Mouse (Mus musculus) forebrain, embryonic 16.5 days (tissue): ENCODE measurements at regions not wholly inside any gene's neighbourhood (a gene's known extent, or its start where the extent isn't known, plus 50 kb on each side); places are given as distances from the start of the nearest gene placed in this dataset.

ENCODE experiments used
- ATAC-seq: fragments of 200-750 bp; cut with Nextera tagmentation; 2 replicates; pipeline ENCODE4 v1.8.0; 2017; ENCODE audit warnings: mild to moderate bottlenecking, moderate library complexity
- H3K27ac ChIP-seq: fragments of 300-500 bp; sonication (generic); 2 replicates; pipeline ENCODE4 v1.5.1; 2014; ENCODE audit warnings: low read length, control low read depth
- H3K27me3 ChIP-seq: fragments of 300-500 bp; sonication (generic); replicated peaks from 2 replicates; pipeline ENCODE4 v1.6.1; 2014; ENCODE audit warnings: low read length; ENCODE audit not compliant: control insufficient read depth, insufficient read depth
- H3K36me3 ChIP-seq: fragments of 300-500 bp; sonication (generic); 2 replicates; pipeline ENCODE4 v1.6.1; 2014; ENCODE audit not compliant: control insufficient read depth, insufficient read depth
- H3K4me1 ChIP-seq: fragments of 300-500 bp; sonication (generic); replicated peaks from 2 replicates; pipeline ENCODE4 v1.6.1; 2014; ENCODE audit warnings: low read length; ENCODE audit not compliant: control insufficient read depth, insufficient read depth
- H3K4me2 ChIP-seq: fragments of 300-500 bp; sonication (generic); 2 replicates; pipeline ENCODE4 v1.6.1; 2014; ENCODE audit warnings: mild to moderate bottlenecking, low read length, control low read depth
- H3K4me3 ChIP-seq: fragments of 300-500 bp; sonication (generic); replicated peaks from 2 replicates; pipeline ENCODE4 v1.5.1; 2014; ENCODE audit warnings: mild to moderate bottlenecking, low read length, control low read depth
- H3K9ac ChIP-seq: fragments of 300-500 bp; sonication (generic); replicated peaks from 2 replicates; pipeline ENCODE4 v1.6.1; 2014; ENCODE audit warnings: low read depth, low read length, control low read depth
- H3K9me3 ChIP-seq: fragments of 300-500 bp; sonication (generic); 2 replicates; pipeline ENCODE4 v1.6.1; 2016; ENCODE audit warnings: low read length; ENCODE audit not compliant: control insufficient read depth
- WGBS: fragments of 180-500 bp; shearing (Covaris S2); extraction: QIAGEN DNeasy Blood & Tissue Kit; methylation state at CpG from one replicate; pipeline ENCODE4 v1.1.7; 2014; 5-methylcytosine and 5-hydroxymethylcytosine counted together

GRCm38 (mm10) chr1:30362072-30362769 lies 511.5 kb downstream of the Phf3 start:
- WGBS = 78% methylated on average over 7 of the region's 7 CpGs

DNA sequence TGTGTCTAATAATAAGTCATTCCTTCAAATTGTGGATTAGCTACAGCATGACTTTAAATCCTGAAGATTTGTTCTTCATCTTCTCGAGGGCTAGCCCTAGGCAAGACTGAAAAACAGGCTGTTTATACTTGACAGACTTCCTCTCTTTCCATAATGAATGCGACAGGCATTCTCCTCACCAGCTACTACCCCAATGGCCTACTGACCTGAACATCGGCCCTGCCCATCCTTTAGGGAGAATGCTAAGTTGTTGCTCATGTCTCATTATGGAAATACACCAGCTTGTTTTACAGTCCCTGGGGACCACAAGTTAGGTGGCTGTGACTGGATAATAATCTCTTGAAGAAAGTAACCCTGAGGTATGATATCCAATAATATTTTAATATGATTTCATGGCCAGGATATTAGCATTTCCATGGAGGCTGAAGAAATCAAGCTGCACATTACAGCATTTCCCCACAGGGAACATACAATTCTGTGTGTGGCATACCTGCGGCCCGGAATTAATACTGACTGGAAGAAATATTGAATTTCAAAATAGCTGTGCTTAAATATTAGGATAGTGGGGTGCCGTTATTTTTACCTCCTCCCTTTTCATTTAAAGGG lies 553.0 kb downstream of the Phf3 start:
- Histone ChIP-seq H3K27me3 (no peaks in the 10 kb centered on the region), H3K36me3 (no peaks in the 10 kb centered on the region), H3K27ac (no peak overlapping the region), H3K9me3 (no peaks in the 10 kb centered on the region), H3K9ac (no peak overlapping the region), H3K4me1 (no peaks in the 10 kb centered on the region), H3K4me2 (no peak overlapping the region), H3K4me3 (no peak overlapping the region)
- 83% methylated on average over 6 of the region's 6 CpGs for WGBS
- ATAC-seq = no peak

More at GRCm38 (mm10) chr1:30362072-30362769, 511.5 kb downstream of the Phf3 start:
- H3K27ac ChIP-seq = no peak overlapping the region
- no peaks in the 10 kb centered on the region for H3K36me3 ChIP-seq
- no peaks in the 10 kb centered on the region for H3K9me3 ChIP-seq
- H3K4me1 ChIP-seq = no peaks in the 10 kb centered on the region
- H3K9ac ChIP-seq = no peak overlapping the region
- no peak for ATAC-seq
- H3K4me2 ChIP-seq = no peak overlapping the region
- H3K4me3 ChIP-seq = no peak overlapping the region
- no peaks in the 10 kb centered on the region for H3K27me3 ChIP-seq

GRCm38 (mm10) chr1:30318195-30318594 lies 555.5 kb downstream of the Phf3 start:
- no peak for ATAC-seq
- 71% methylated on average over 8 of the region's 8 CpGs for WGBS
- no peaks in the 10 kb centered on the region for H3K27me3 ChIP-seq
- H3K4me1 ChIP-seq = no peaks in the 10 kb centered on the region
- H3K4me2 ChIP-seq = no peak overlapping the region
- no peaks in the 10 kb centered on the region for H3K36me3 ChIP-seq
- H3K27ac ChIP-seq = no peak overlapping the region
- no peak overlapping the region for H3K9ac ChIP-seq
- H3K4me3 ChIP-seq = no peak overlapping the region
- no peaks in the 10 kb centered on the region for H3K9me3 ChIP-seq

DNA sequence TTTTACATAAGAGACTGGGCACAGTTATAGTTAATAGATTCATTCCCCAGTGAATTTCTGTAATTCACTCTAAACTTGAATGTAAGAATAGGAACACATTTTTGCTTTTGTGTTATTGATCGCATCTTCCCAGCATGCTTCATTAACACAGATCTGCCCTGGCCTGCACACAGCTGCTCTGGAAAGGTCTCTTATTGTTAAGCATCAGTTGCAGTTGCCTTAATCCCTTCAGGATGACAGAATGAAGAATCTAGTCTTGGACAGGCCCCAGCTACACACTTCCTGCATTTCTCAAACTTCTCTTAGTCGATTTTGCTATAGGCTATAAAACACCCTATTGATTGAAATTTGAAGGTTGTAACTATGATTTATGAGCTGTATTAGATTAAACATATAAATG lies 584.6 kb downstream of the Phf3 start:
- Histone ChIP-seq H3K36me3 (no peaks in the 10 kb centered on the region), H3K4me3 (no peak overlapping the region), H3K9me3 (no peaks in the 10 kb centered on the region), H3K9ac (no peak overlapping the region), H3K27ac (no peak overlapping the region), H3K27me3 (no peaks in the 10 kb centered on the region), H3K4me1 (no peaks in the 10 kb centered on the region), H3K4me2 (no peak overlapping the region)
- ATAC-seq = no peak
- 57% methylated on average over 2 of the region's 2 CpGs for WGBS

- Histone ChIP-seq H3K36me3 (no peaks in the 10 kb centered on the region), H3K9me3 (no peaks in the 10 kb centered on the region), H3K4me1 (no peaks in the 10 kb centered on the region), H3K27ac (no peak overlapping the region), H3K9ac (no peak overlapping the region), H3K4me2 (no peak overlapping the region), H3K27me3 (no peaks in the 10 kb centered on the region), H3K4me3 (no peak overlapping the region)
- WGBS = 35% methylated on average over 2 of the region's 2 CpGs
- no peak for ATAC-seq
These were observed 611.3 kb downstream of the Phf3 start for GRCm38 (mm10) chr1:30262418-30262817.

DNA sequence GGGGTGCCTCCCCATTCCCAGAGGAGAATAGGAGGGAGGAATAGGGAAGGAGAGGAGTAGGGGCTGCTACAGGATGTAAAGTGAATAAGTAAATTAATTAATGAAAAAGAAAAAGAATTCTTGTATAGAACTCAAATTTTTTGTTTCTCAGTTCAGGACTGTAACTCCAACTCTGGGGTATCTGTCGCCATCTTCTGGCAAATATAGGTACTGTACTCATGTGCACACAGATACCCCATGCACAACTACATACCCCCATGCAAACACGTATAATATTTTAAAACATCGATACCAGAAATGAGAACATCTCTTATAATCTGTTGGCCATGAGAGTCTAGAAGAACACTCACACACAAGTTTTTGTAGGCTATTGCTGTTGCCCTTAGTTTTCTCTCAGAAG lies 614.2 kb downstream of the Phf3 start:
- H3K4me1 ChIP-seq = no peaks in the 10 kb centered on the region
- H3K4me2 ChIP-seq = no peak overlapping the region
- no peaks in the 10 kb centered on the region for H3K27me3 ChIP-seq
- no peak overlapping the region for H3K9ac ChIP-seq
- H3K9me3 ChIP-seq = no peaks in the 10 kb centered on the region
- 74% methylated on average over 3 of the region's 3 CpGs for WGBS
- H3K4me3 ChIP-seq = no peak overlapping the region
- H3K27ac ChIP-seq = no peak overlapping the region
- no peaks in the 10 kb centered on the region for H3K36me3 ChIP-seq
- ATAC-seq = no peak

DNA sequence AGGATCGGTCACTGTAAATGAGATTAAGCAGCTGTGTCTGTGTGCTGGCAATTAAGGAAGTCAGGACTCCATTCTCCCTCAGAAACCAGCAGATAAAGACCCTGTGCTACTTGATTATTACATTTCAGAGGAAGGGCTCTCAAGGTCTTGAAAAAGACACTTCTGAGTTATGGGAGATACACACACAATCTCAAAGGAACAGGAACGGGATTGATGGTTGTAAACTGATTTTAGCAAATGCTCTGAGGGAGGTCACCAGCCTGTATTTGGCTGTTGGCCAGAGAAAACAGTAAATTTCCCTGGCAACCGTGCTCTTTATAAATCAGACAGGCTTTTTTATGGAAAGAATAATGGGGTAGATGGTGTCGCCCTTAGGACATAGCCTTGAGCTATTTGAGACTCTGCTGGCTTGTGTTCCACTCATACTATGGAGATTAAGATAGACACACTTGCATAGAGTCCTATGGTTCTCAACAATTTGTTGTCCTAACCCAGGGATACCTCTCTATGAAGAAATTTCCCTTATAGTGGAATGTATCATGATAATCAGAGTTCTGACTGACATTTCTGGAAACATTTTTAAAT lies 656.9 kb downstream of the Phf3 start:
- no peaks in the 10 kb centered on the region for H3K27me3 ChIP-seq
- no peak overlapping the region for H3K4me2 ChIP-seq
- H3K4me1 ChIP-seq = no peaks in the 10 kb centered on the region
- H3K27ac ChIP-seq = no peak overlapping the region
- no peak overlapping the region for H3K4me3 ChIP-seq
- no peak overlapping the region for H3K9ac ChIP-seq
- no peak for ATAC-seq
- no peaks in the 10 kb centered on the region for H3K9me3 ChIP-seq
- WGBS = 42% methylated on average over 4 of the region's 4 CpGs
- no peaks in the 10 kb centered on the region for H3K36me3 ChIP-seq

- Histone ChIP-seq H3K36me3 (no peaks in the 10 kb centered on the region), H3K4me3 (no peak overlapping the region), H3K9me3 (no peaks in the 10 kb centered on the region), H3K4me2 (no peak overlapping the region), H3K9ac (no peak overlapping the region), H3K4me1 (no peaks in the 10 kb centered on the region), H3K27me3 (no peaks in the 10 kb centered on the region), H3K27ac (no peak overlapping the region)
- ATAC-seq = peak; percentile 83
- WGBS = 76% methylated on average over 2 of the region's 2 CpGs
These were observed 669.0 kb downstream of the Phf3 start for GRCm38 (mm10) chr1:30204608-30205262.

DNA sequence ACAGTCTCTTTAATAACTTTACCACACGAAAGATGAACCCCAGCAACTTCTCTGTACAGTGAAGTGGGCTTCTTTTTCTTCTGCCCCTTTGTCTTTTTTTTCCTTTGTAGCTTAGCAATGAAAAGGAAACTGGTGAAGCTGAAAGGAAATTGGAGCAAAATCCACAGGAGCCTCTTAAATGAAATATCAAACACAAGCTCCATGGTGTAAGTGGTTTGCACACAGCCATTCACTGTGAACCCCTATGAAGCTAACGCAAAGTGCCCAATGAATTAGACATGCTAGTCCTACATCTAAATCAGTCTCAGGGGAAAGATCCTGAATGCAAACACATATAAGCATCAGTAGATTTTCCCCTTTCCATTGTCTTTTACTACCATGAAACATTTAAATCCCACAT lies 697.5 kb downstream of the Phf3 start:
- Histone ChIP-seq H3K27me3 (no peaks in the 10 kb centered on the region), H3K9ac (no peak overlapping the region), H3K4me2 (no peak overlapping the region), H3K4me1 (no peaks in the 10 kb centered on the region), H3K36me3 (no peaks in the 10 kb centered on the region), H3K4me3 (no peak overlapping the region), H3K27ac (no peak overlapping the region), H3K9me3 (no peaks in the 10 kb centered on the region)
- WGBS = 26% methylated on average over 2 of the region's 2 CpGs
- ATAC-seq = no peak
